Mouse (Mus musculus) liver, embryonic 14.5 days (tissue): ENCODE data around the gene Foxj2. TPM values are rescaled to one million over a fixed set of nuclear protein-coding genes. Genes with fewer than 3 reads are reported as not detected.

ENCODE experiments used
- ATAC-seq: fragments of 200-750 bp; cut with Nextera tagmentation; 2 replicates; pipeline ENCODE4 v1.8.0; 2017; ENCODE audit warnings: moderate number of reproducible peaks, mild to moderate bottlenecking, moderate library complexity; ENCODE audit not compliant: insufficient read depth
- DNase-seq, 3 experiments: peaks; one replicate each; pipeline ENCODE4 v3.0.0-alpha.2; 2012 to 2013; ENCODE audit warnings: low read depth in 3 of 3, low spot score in 3 of 3
- H3K27ac ChIP-seq: fragments of 300-500 bp; sonication (generic); 2 replicates; pipeline ENCODE4 v1.5.1; 2014; ENCODE audit warnings: moderate library complexity, mild to moderate bottlenecking, control low read depth, inconsistent platforms
- H3K27me3 ChIP-seq: fragments of 300-500 bp; sonication (generic); 2 replicates; pipeline ENCODE4 v1.6.1; 2014; ENCODE audit warnings: mild to moderate bottlenecking, low read length, moderate library complexity; ENCODE audit not compliant: control insufficient read depth, insufficient read depth
- H3K36me3 ChIP-seq: fragments of 300-500 bp; sonication (generic); replicated peaks from 2 replicates; pipeline ENCODE4 v1.6.1; 2014; ENCODE audit warnings: low read depth; ENCODE audit not compliant: control insufficient read depth, insufficient read depth
- H3K4me1 ChIP-seq, 2 experiments: fragments of 200-500 bp in 1 of 2; fragments of 300-500 bp in 1 of 2; sonication (generic) in 1 of 2; replicated peaks; 2 replicates each; pipeline ENCODE4 v1.6.1; 2012 to 2014; ENCODE audit warnings: antibody characterized with exemption in 1 of 2, inconsistent platforms in 1 of 2, low read length in 1 of 2; ENCODE audit not compliant: control insufficient read depth in 2 of 2, insufficient read depth in 2 of 2
- H3K4me2 ChIP-seq: fragments of 300-500 bp; sonication (generic); 2 replicates; pipeline ENCODE4 v1.6.1; 2014; ENCODE audit warnings: low read depth, mild to moderate bottlenecking, control low read depth, moderate library complexity
- H3K4me3 ChIP-seq, 2 experiments: fragments of 200-500 bp in 1 of 2; fragments of 300-500 bp in 1 of 2; sonication (generic) in 1 of 2; 2 replicates each; pipeline ENCODE4 v1.5.1; 2012 to 2014; ENCODE audit warnings: low read depth in 2 of 2, low read length in 2 of 2, mild to moderate bottlenecking in 2 of 2, control low read depth in 1 of 2, inconsistent platforms in 1 of 2, moderate library complexity in 1 of 2; ENCODE audit not compliant: insufficient read depth in 1 of 2
- H3K9ac ChIP-seq: fragments of 300-500 bp; sonication (generic); replicated peaks from 2 replicates; pipeline ENCODE4 v1.6.1; 2014; ENCODE audit warnings: mild to moderate bottlenecking, control low read depth, moderate library complexity
- H3K9me3 ChIP-seq: fragments of 300-500 bp; sonication (generic); 2 replicates; pipeline ENCODE4 v1.6.1; 2016; ENCODE audit warnings: low read length, mixed read lengths; ENCODE audit not compliant: control insufficient read depth
- CTCF ChIP-seq: IDR thresholded peaks from 2 replicates; pipeline ENCODE4 v1.5.1; 2016; ENCODE audit warnings: antibody characterized with exemption, low read depth, control low read depth
- EP300 ChIP-seq: IDR thresholded peaks from 2 replicates; pipeline ENCODE4 v1.6.1; 2016; ENCODE audit warnings: antibody characterized with exemption, low read depth
- WGBS: fragments of 180-500 bp; shearing (Covaris S2); extraction: QIAGEN DNeasy Blood & Tissue Kit; methylation state at CpG from one replicate; pipeline ENCODE4 v1.1.7; 2014; ENCODE audit not compliant: insufficient replicate concordance; 5-methylcytosine and 5-hydroxymethylcytosine counted together
- polyA plus RNA-seq, 2 experiments: library from polyadenylated mRNA; depleted of rRNA in 1 of 2; stranded (reverse) in 1 of 2; unstranded in 1 of 2; fragments of >200 nt; fragmentation: Nextera tagmentation in 1 of 2; extraction: Ambion mirVana in 1 of 2; gene quantifications; 2 replicates each; pipeline versions ENCODE4 v1.2.1 to v1.2.3; 2012 to 2014

The Foxj2 gene
- polyA plus RNA-seq, 2 experiments: 1.1 to 1.3 TPM

DNA sequence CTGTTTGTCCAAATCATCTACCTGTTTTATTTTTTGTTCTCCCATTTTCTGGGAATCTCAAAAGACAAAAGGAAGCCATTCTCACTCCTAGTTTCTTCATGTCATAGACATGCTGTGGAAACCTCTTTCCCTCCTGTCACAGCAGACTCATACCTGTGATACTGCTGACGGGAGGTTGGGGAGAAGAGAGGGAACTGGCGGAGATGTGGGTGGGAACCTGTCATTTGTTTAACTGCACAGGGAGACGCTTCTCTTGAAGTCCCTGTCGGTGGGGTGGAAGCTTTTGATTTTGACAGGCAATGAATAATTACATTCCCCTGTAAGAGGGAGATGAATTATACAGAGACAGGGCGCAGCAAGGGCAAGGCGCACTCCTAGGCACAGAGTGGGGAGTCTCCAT lies 24.0 kb downstream of the Foxj2 start:
- no peak for DNase-seq
- H3K9ac ChIP-seq: no peak overlapping the region

GRCm38 (mm10) chr6:122852696-122853095 lies 33.0 kb downstream of the Foxj2 start:
- no peak overlapping the region for H3K4me2 ChIP-seq

More for the DNA sequence above, 24.0 kb downstream of the Foxj2 start:
- Histone ChIP-seq H3K27me3 (no peaks in the 10 kb centered on the region), H3K4me2 (no peak overlapping the region), H3K4me3 (no peak overlapping the region), H3K36me3 (peaks cover 6% of the 10 kb centered on the region), H3K9me3 (no peaks in the 10 kb centered on the region), H3K27ac (no peak overlapping the region), H3K4me1 (no peaks in the 10 kb centered on the region)
- TF ChIP-seq EP300: no peak
- no peak for TF ChIP-seq CTCF
- 78% methylated on average over 6 of the region's 6 CpGs for WGBS
- no peak for ATAC-seq

GRCm38 (mm10) chr6:122854552-122854951 lies 34.8 kb downstream of the Foxj2 start:
- H3K27me3 ChIP-seq: no peaks in the 10 kb centered on the region
- no peak for ATAC-seq
- H3K4me1 ChIP-seq: peaks cover 0 to 4% of the 10 kb centered on the region in 2 experiments; a peak in 1 of 4 replicates
- WGBS: 63% methylated on average over 12 of the region's 12 CpGs
- no peak overlapping the region for H3K9ac ChIP-seq
- TF ChIP-seq CTCF: no peak
- no peak for TF ChIP-seq EP300
- no peak overlapping the region for H3K4me3 ChIP-seq
- H3K4me2 ChIP-seq: no peak overlapping the region
- H3K27ac ChIP-seq: no peak overlapping the region
- DNase-seq: no peak
- H3K36me3 ChIP-seq: no peaks in the 10 kb centered on the region
- H3K9me3 ChIP-seq: no peaks in the 10 kb centered on the region

More at GRCm38 (mm10) chr6:122852696-122853095, 33.0 kb downstream of the Foxj2 start:
- TF ChIP-seq CTCF (no peak), EP300 (no peak)
- Histone ChIP-seq H3K4me1 (peaks cover 0 to 4% of the 10 kb centered on the region in 2 experiments; a peak in 1 of 4 replicates), H3K4me3 (no peak overlapping the region), H3K27ac (no peak overlapping the region), H3K9me3 (no peaks in the 10 kb centered on the region), H3K27me3 (no peaks in the 10 kb centered on the region), H3K9ac (no peak overlapping the region), H3K36me3 (no peaks in the 10 kb centered on the region)
- WGBS: 11% methylated on average over 2 of the region's 2 CpGs
- ATAC-seq: no peak
- no peak for DNase-seq

GRCm38 (mm10) chr6:122855955-122856354 lies 36.2 kb downstream of the Foxj2 start, which contains the start of gene C3ar1:
Gene C3ar1, minus strand, starts transcription at chr6:122856161.
- Histone ChIP-seq H3K27me3 (no peaks in the 10 kb centered on the region), H3K9ac (no peak within 1 kb of the TSS), H3K27ac (no peak within 1 kb of the TSS), H3K4me3 (no peak within 1 kb of the TSS), H3K9me3 (no peaks in the 10 kb centered on the region; the same call in 1 of the 2 replicates), H3K36me3 (no peaks in the 10 kb centered on the region), H3K4me2 (no peak within 1 kb of the TSS), H3K4me1 (peaks cover 0 to 4% of the 10 kb centered on the region in 2 experiments; a peak in 1 of 4 replicates)
- TF ChIP-seq EP300 (0 out of 2 replicates have a peak, but pooled peaks have one; percentile 7), CTCF (no peak)
- no peak for DNase-seq
- 11% methylated on average over 7 of the region's 7 CpGs for WGBS
- peak; percentile 55; the same call in 1 of the 2 replicates for ATAC-seq

- H3K4me1 ChIP-seq: peaks cover 0 to 3% of the 10 kb centered on the region in 2 experiments; a peak in 1 of 4 replicates
- peak; percentile 49 for TF ChIP-seq CTCF
- TF ChIP-seq EP300: no peak
- no peak for ATAC-seq
- peaks cover 6% of the 10 kb centered on the region for H3K9me3 ChIP-seq
- no peaks in the 10 kb centered on the region for H3K27me3 ChIP-seq
- no peak overlapping the region for H3K4me3 ChIP-seq
- no peak for DNase-seq
- no peak overlapping the region for H3K4me2 ChIP-seq
- no peak overlapping the region for H3K27ac ChIP-seq
- WGBS: 58% methylated on average over 6 of the region's 6 CpGs
- H3K36me3 ChIP-seq: no peaks in the 10 kb centered on the region
- H3K9ac ChIP-seq: no peak overlapping the region
Observed at GRCm38 (mm10) chr6:122862434-122862833, 42.7 kb downstream of the Foxj2 start.
